Mouse (Mus musculus) heart, embryonic 12.5 days (tissue): Measurements from ENCODE around the gene Pip5kl1. TPM values are rescaled to one million over a fixed set of nuclear protein-coding genes. Genes with fewer than 3 reads are reported as not detected.

Experiments used
- ATAC-seq: fragments of 200-750 bp; cut with Nextera tagmentation; 2 replicates; pipeline ENCODE4 v1.8.0; 2017; ENCODE audit warnings: moderate TSS enrichment, moderate library complexity; ENCODE audit not compliant: insufficient number of reproducible peaks, low FRiP score
- H3K27ac ChIP-seq: fragments of 300-500 bp; sonication (generic); 2 replicates; pipeline ENCODE4 v1.5.1; 2016; ENCODE audit warnings: mild to moderate bottlenecking, moderate library complexity; ENCODE audit not compliant: poor library complexity, severe bottlenecking
- H3K27me3 ChIP-seq: fragments of 300-500 bp; sonication (generic); replicated peaks from 2 replicates; pipeline ENCODE4 v1.6.1; 2016; ENCODE audit warnings: mild to moderate bottlenecking, moderate library complexity
- H3K36me3 ChIP-seq: fragments of 300-500 bp; sonication (generic); 2 replicates; pipeline ENCODE4 v1.6.1; 2016; ENCODE audit warnings: mild to moderate bottlenecking, moderate library complexity
- H3K4me1 ChIP-seq: fragments of 300-500 bp; sonication (generic); replicated peaks from 2 replicates; pipeline ENCODE4 v1.6.1; 2016; ENCODE audit warnings: mild to moderate bottlenecking
- H3K4me2 ChIP-seq: fragments of 300-500 bp; sonication (generic); 2 replicates; pipeline ENCODE4 v1.6.1; 2016; ENCODE audit warnings: mild to moderate bottlenecking, moderate library complexity
- H3K4me3 ChIP-seq: fragments of 300-500 bp; sonication (generic); 2 replicates; pipeline ENCODE4 v1.5.1; 2016; ENCODE audit warnings: mild to moderate bottlenecking
- H3K9ac ChIP-seq: fragments of 300-500 bp; sonication (generic); 2 replicates; pipeline ENCODE4 v1.6.1; 2016; ENCODE audit warnings: mild to moderate bottlenecking, moderate library complexity
- H3K9me3 ChIP-seq: fragments of 300-500 bp; sonication (generic); replicated peaks from 2 replicates; pipeline ENCODE4 v1.6.1; 2016; ENCODE audit warnings: mild to moderate bottlenecking, moderate library complexity
- WGBS: fragments of 180-500 bp; shearing (Covaris S2); methylation state at CpG from one replicate; pipeline ENCODE4 v1.1.7; 2016; 5-methylcytosine and 5-hydroxymethylcytosine counted together
- polyA plus RNA-seq: library from polyadenylated mRNA; unstranded; fragments of >200 nt; fragmentation: Nextera tagmentation; extraction: Ambion mirVana; gene quantifications from 2 replicates; pipeline ENCODE4 v1.2.1, GENCODE M21; 2016

Pip5kl1 gene
- polyA plus RNA-seq, 1 experiment from 2014 or later = 0.23 TPM

- no peak for ATAC-seq
- peaks cover 3% of the 10 kb centered on the region; the same call in 1 of the 2 replicates for H3K9me3 ChIP-seq
- WGBS = 86% methylated on average over 9 of the region's 9 CpGs
- peaks cover 53% of the 10 kb centered on the region for H3K36me3 ChIP-seq
- H3K4me3 ChIP-seq = no peak overlapping the region
- H3K9ac ChIP-seq = no peak overlapping the region; the same call in 1 of the 2 replicates
- no peak overlapping the region for H3K4me2 ChIP-seq
- no peak overlapping the region for H3K27ac ChIP-seq
- peaks cover 46% of the 10 kb centered on the region for H3K4me1 ChIP-seq
- H3K27me3 ChIP-seq = no peaks in the 10 kb centered on the region
These were observed 43.5 kb downstream of the Pip5kl1 start for GRCm38 (mm10) chr2:32618051-32618450.

GRCm38 (mm10) chr2:32620682-32621516 lies 46.3 kb downstream of the Pip5kl1 start:
- ATAC-seq = peak; percentile 84
- H3K4me3 ChIP-seq = peak overlapping the region; percentile 17; the same call in 1 of the 2 replicates
- peaks cover 69% of the 10 kb centered on the region for H3K4me1 ChIP-seq
- peak overlapping the region; percentile 56 for H3K4me2 ChIP-seq
- peak overlapping the region; percentile 68 for H3K9ac ChIP-seq
- peak overlapping the region; percentile 99 for H3K27ac ChIP-seq
- H3K27me3 ChIP-seq = no peaks in the 10 kb centered on the region
- peaks cover 3% of the 10 kb centered on the region; the same call in 1 of the 2 replicates for H3K9me3 ChIP-seq
- peaks cover 31% of the 10 kb centered on the region for H3K36me3 ChIP-seq
- whole genome bisulfite sequencing = 4% methylated on average over 4 of the region's 4 CpGs

- H3K4me1 ChIP-seq = peaks cover 75% of the 10 kb centered on the region
- no peak; the same call in 1 of the 2 replicates for ATAC-seq
- peak within 1 kb of the TSS; percentile 17 for H3K4me3 ChIP-seq
- no peaks in the 10 kb centered on the region for H3K27me3 ChIP-seq
- H3K9me3 ChIP-seq = peaks cover 3% of the 10 kb centered on the region; the same call in 1 of the 2 replicates
- H3K27ac ChIP-seq = peak within 1 kb of the TSS; percentile 99
- H3K9ac ChIP-seq = peak within 1 kb of the TSS; percentile 68
- H3K36me3 ChIP-seq = peaks cover 27% of the 10 kb centered on the region
- 4% methylated on average over 7 of the region's 7 CpGs for WGBS
- peak within 1 kb of the TSS; percentile 56 for H3K4me2 ChIP-seq
These were observed 46.9 kb downstream of the Pip5kl1 start, which contains the start of gene Ak1 for GRCm38 (mm10) chr2:32621517-32621859. Gene Ak1, plus strand, starts transcription at chr2:32621758.

GRCm38 (mm10) chr2:32624111-32624748 lies 49.6 kb downstream of the Pip5kl1 start:
- Histone ChIP-seq H3K9me3 (no peaks in the 10 kb centered on the region; the same call in 1 of the 2 replicates), H3K4me2 (no peak overlapping the region), H3K27me3 (no peaks in the 10 kb centered on the region), H3K9ac (peak overlapping the region; percentile 82; the same call in 1 of the 2 replicates), H3K27ac (peak overlapping the region; percentile 97), H3K36me3 (peaks cover 1% of the 10 kb centered on the region), H3K4me3 (no peak overlapping the region), H3K4me1 (peaks cover 93% of the 10 kb centered on the region)
- WGBS = 62% methylated on average over 5 of the region's 5 CpGs
- ATAC-seq = no peak

- 2% methylated on average over 13 of the region's 13 CpGs for WGBS
- Histone ChIP-seq H3K27me3 (no peaks in the 10 kb centered on the region), H3K9me3 (no peaks in the 10 kb centered on the region; the same call in 1 of the 2 replicates), H3K4me1 (peaks cover 87% of the 10 kb centered on the region), H3K36me3 (peaks cover 7% of the 10 kb centered on the region; the same call in 1 of the 2 replicates), H3K27ac (peak overlapping the region; percentile 97), H3K4me2 (peak overlapping the region; percentile 69), H3K9ac (peak overlapping the region; percentile 82), H3K4me3 (peak overlapping the region; percentile 45)
- peak; percentile 53 for ATAC-seq
These were observed 50.7 kb downstream of the Pip5kl1 start for GRCm38 (mm10) chr2:32625212-32625872.

GRCm38 (mm10) chr2:32625873-32626694 lies 51.5 kb downstream of the Pip5kl1 start:
- 29% methylated on average over 5 of the region's 5 CpGs for WGBS

GRCm38 (mm10) chr2:32627266-32628043 lies 52.9 kb downstream of the Pip5kl1 start:
- Histone ChIP-seq H3K27ac (peak overlapping the region; percentile 97), H3K27me3 (no peaks in the 10 kb centered on the region), H3K4me3 (peak overlapping the region; percentile 45), H3K9ac (peak overlapping the region; percentile 82), H3K4me1 (peaks cover 75% of the 10 kb centered on the region), H3K4me2 (peak overlapping the region; percentile 69), H3K36me3 (peaks cover 26% of the 10 kb centered on the region), H3K9me3 (no peaks in the 10 kb centered on the region; the same call in 1 of the 2 replicates)
- WGBS = 62% methylated on average over 20 of the region's 20 CpGs
- no peak for ATAC-seq

More at GRCm38 (mm10) chr2:32625873-32626694, 51.5 kb downstream of the Pip5kl1 start:
- ATAC-seq = peak; percentile 10; the same call in 1 of the 2 replicates
- Histone ChIP-seq H3K4me3 (peak overlapping the region; percentile 45), H3K4me2 (peak overlapping the region; percentile 69), H3K36me3 (peaks cover 14% of the 10 kb centered on the region), H3K9me3 (no peaks in the 10 kb centered on the region; the same call in 1 of the 2 replicates), H3K27ac (peak overlapping the region; percentile 97), H3K4me1 (peaks cover 80% of the 10 kb centered on the region), H3K27me3 (no peaks in the 10 kb centered on the region), H3K9ac (peak overlapping the region; percentile 82)

GRCm38 (mm10) chr2:32628044-32628550 lies 53.5 kb downstream of the Pip5kl1 start:
- WGBS = 47% methylated on average over 4 of the region's 4 CpGs
- H3K4me3 ChIP-seq = peak overlapping the region; percentile 17
- peak overlapping the region; percentile 97 for H3K27ac ChIP-seq
- no peaks in the 10 kb centered on the region for H3K27me3 ChIP-seq
- peaks cover 73% of the 10 kb centered on the region for H3K4me1 ChIP-seq
- peak overlapping the region; percentile 82 for H3K9ac ChIP-seq
- peaks cover 32% of the 10 kb centered on the region for H3K36me3 ChIP-seq
- H3K9me3 ChIP-seq = no peaks in the 10 kb centered on the region; the same call in 1 of the 2 replicates
- peak overlapping the region; percentile 69 for H3K4me2 ChIP-seq
- ATAC-seq = no peak

- H3K36me3 ChIP-seq = peaks cover 39% of the 10 kb centered on the region
- no peak for ATAC-seq
- peaks cover 77% of the 10 kb centered on the region for H3K4me1 ChIP-seq
- 26% methylated on average over 5 of the region's 5 CpGs for WGBS
- H3K27me3 ChIP-seq = no peaks in the 10 kb centered on the region
- peak overlapping the region; percentile 63 for H3K9ac ChIP-seq
- H3K9me3 ChIP-seq = no peaks in the 10 kb centered on the region
- peak overlapping the region; percentile 97 for H3K27ac ChIP-seq
- H3K4me2 ChIP-seq = peak overlapping the region; percentile 69
- H3K4me3 ChIP-seq = peak overlapping the region; percentile 17
These were observed 54.1 kb downstream of the Pip5kl1 start for GRCm38 (mm10) chr2:32628729-32629128.
